Mouse (Mus musculus) left cerebral cortex, adult 2 months (tissue): ENCODE data around the gene Med13. TPM values are rescaled to one million over a fixed set of nuclear protein-coding genes. Genes with fewer than 3 reads are reported as not detected.
A peak's percentile ranks its signal among the peaks of the same experiment; 100 is the strongest.
"Not testable (repeated sequence)": the region's sequence is repeated elsewhere in the genome, so short reads cannot be mapped to it uniquely, and the experiment has no call there.

Experiments used
- DNase-seq, 2 experiments: peaks; one replicate each; pipeline ENCODE4 v3.0.0; 2021 to 2022; ENCODE audit warnings: low spot score in 2 of 2, mixed read lengths in 1 of 2; ENCODE audit errors: extremely low spot score in 1 of 2
- H3K27ac ChIP-seq: fragments of 200-600 bp; 2 replicates; pipeline ENCODE4 v1.8.1; 2022
- H3K4me3 ChIP-seq: fragments of 200-600 bp; 2 replicates; pipeline ENCODE4 v1.8.1; 2022
- CTCF ChIP-seq: fragments of 200-600 bp; IDR thresholded peaks from 2 replicates; pipeline ENCODE4 v1.8.1; 2022; ENCODE audit warnings: antibody characterized with exemption, mild to moderate bottlenecking, moderate library complexity
- intact Hi-C: fragments of 180-260 bp; cut with DNase I; formaldehyde crosslinking; loops from one replicate; pipeline ENCODE4 v1.15.1; 2025
- total RNA-seq, 2 experiments: library from RNA; stranded (reverse); gene quantifications; 2 replicates each; pipeline ENCODE4 v1.2.3; 2021

The Med13 gene
- total RNA-seq, 2 experiments from 2014 or later = 60.5 to 61.2 TPM

GRCm38 (mm10) chr11:86348872-86349271, 8.5 kb downstream of the Med13 start:
- intact Hi-C loops = no loop called here
- no peak overlapping the region for H3K27ac ChIP-seq
- no peak for DNase-seq
- H3K4me3 ChIP-seq = no peak overlapping the region
- no peak for TF ChIP-seq CTCF

GRCm38 (mm10) chr11:86347387-86348122, 9.8 kb downstream of the Med13 start:
- no peak for TF ChIP-seq CTCF
- DNase-seq = no peak
- Histone ChIP-seq H3K4me3 (no peak overlapping the region), H3K27ac (no peak overlapping the region)
- intact Hi-C loops = no loop called here

- no peak for TF ChIP-seq CTCF
- intact Hi-C loops = no loop called here
- H3K27ac ChIP-seq = no peak overlapping the region
- H3K4me3 ChIP-seq = no peak overlapping the region
- DNase-seq = no peak
These were observed 10.9 kb downstream of the Med13 start for GRCm38 (mm10) chr11:86346525-86346924.

- H3K4me3 ChIP-seq, DNase-seq, H3K27ac ChIP-seq, intact Hi-C loops: not testable (repeated sequence)
These were observed 12.5 kb downstream of the Med13 start for GRCm38 (mm10) chr11:86344940-86345339.

DNA sequence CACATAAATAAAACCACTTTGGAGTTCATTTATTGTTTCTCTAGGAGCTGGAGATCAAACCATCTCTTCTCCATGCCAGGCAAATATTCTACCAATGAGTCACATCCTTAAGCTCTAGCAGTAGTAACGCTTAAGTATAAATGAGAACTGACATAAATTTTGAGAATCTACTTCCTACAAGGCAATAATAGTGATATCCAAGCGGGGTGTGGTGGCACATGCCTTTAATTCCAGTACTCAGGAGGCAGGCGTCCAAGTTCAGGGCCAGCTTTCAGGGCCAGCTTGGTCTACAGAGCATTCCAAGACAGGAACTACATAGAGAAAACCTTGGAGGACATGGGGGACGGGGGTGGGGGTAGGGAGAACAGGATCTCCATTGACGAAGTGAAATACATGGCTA, 33.2 kb downstream of the Med13 start:
- Histone ChIP-seq H3K27ac (no peak overlapping the region), H3K4me3 (no peak overlapping the region)
- no peak for DNase-seq
- intact Hi-C loops = no loop called here
- TF ChIP-seq CTCF = no peak

GRCm38 (mm10) chr11:86314992-86315391, 42.4 kb downstream of the Med13 start:
- H3K4me3 ChIP-seq, intact Hi-C loops, H3K27ac ChIP-seq, DNase-seq: not testable (repeated sequence)
- peak; percentile 26 for TF ChIP-seq CTCF

DNA sequence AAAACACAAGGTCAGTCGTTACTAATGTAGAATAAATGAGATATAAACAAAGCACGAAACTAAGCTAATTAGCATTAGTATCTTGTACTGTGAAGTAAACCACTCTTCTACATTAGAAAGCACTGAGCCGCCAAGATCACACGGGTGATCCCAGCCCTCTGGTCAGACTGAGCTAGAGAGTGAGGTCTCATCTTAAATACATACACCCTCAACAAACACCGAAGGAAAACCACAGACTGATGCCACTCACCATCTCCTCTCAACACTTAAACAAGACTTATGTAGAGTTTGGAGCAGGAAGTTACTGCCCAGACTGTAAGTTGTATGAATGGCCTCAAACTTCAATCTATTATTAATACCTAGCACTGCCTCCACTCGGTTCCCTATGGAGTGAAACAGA, 47.1 kb downstream of the Med13 start:
- no peak overlapping the region for H3K4me3 ChIP-seq
- H3K27ac ChIP-seq = no peak overlapping the region
- DNase-seq = no peak
- no peak for TF ChIP-seq CTCF
- intact Hi-C loops = no loop called here

DNA sequence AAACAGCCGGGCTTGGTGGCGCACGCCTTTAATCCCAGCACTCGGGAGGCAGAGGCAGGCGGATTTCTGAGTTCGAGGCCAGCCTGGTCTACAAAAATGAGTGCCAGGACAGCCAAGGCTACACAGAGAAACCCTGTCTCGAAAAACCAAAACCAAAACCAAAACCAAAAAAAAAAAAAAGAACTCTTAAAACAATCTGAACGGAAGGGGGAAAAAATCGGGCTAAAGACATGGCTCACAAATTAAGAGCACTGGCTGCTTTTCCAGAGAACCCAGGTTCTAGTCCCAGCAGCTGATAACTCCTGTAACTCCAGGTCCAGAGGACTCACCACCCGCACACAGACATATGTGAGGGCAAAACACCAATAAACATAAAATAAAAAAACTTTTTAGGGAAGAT, 65.2 kb downstream of the Med13 start:
- H3K27ac ChIP-seq, intact Hi-C loops, DNase-seq, H3K4me3 ChIP-seq: not testable (repeated sequence)

GRCm38 (mm10) chr11:86291714-86292113, 65.7 kb downstream of the Med13 start:
- DNase-seq = no peak
- Histone ChIP-seq H3K4me3 (no peak overlapping the region), H3K27ac (no peak overlapping the region)
- TF ChIP-seq CTCF = no peak
- intact Hi-C loops = no loop called here

- Histone ChIP-seq H3K4me3 (no peak overlapping the region), H3K27ac (no peak overlapping the region)
- TF ChIP-seq CTCF = no peak
- intact Hi-C loops = loop anchor here (10.0 kb wide), 1 partner anchor 149 kb away; no protein-coding TSS in a partner anchor
- DNase-seq = no peak
These were observed 71.7 kb downstream of the Med13 start for GRCm38 (mm10) chr11:86285729-86286128.

GRCm38 (mm10) chr11:86278442-86279102, 78.8 kb downstream of the Med13 start:
- TF ChIP-seq CTCF = no peak
- Histone ChIP-seq H3K4me3 (no peak overlapping the region), H3K27ac (peak overlapping the region; percentile 22; the same call in 1 of the 2 replicates)
- DNase-seq = no peak
- intact Hi-C loops = no loop called here

DNA sequence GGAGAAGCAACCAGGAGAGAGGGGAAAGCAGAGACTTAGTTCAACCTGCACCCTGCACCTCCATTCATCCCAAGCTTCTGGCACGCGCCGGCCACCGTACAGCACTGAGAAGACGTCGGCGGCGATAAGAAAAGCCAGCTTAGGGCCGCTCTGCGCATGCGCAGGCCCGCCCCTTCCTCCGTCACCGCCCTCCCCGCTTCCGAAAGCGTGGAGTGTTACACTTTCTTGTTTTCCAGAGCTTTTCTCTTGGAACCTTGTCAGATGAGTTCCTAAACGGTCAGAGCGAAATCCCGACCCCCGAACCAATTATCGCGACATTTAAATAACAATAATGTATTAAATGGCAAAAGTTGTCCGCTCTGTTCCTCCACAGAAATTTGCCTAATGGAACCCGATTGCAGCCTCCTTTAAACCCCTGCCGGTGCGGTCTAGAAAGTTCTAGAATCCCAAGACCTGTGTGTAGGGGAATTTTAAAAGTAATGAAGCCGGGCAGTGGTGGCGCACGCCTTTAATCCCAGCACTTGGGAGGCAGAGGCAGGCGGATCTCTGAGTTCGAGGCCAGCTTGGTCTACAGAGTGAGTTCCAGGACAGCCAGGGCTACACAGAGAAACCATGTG, 99.8 kb downstream of the Med13 start, which contains the start of gene Ints2:
TSS of gene Ints2 (minus strand) at position 116 of the 617 bp plus-strand sequence.
- DNase-seq = peak; percentile 95
- intact Hi-C loops = loop anchor here (1.0 to 5.0 kb wide), 2 partner anchors 101 to 205 kb away; no protein-coding TSS in a partner anchor
- Histone ChIP-seq H3K4me3 (peak within 1 kb of the TSS; percentile 66), H3K27ac (peak within 1 kb of the TSS; percentile 82)
- TF ChIP-seq CTCF = no peak
